Mouse (Mus musculus): Measurements from ENCODE around the gene Gm13277.
"Not testable (repeated sequence)": the region's sequence is repeated elsewhere in the genome, so short reads cannot be mapped to it uniquely, and the experiment has no call there.

DNA sequence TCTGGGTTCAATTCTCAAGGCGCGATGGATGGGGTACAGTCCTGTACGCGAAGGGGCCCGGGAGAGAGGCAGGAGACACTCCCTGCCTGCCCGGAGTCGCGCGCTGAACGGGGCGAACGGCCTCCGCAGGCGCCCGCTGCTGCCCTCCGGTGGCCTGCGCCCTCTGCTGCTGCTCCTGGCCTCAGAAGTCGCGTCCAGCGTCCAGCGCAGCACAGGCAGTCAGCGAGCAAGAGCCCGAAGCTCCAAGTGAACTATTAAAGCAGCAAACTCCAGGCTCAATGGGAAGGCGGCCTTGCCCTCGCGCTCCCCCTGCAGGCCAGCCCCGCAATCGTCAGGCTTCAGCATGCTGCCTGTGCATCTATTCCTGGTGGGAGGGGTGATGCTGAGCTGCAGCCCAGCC, 28.0 kb upstream of the Gm13277 start:
- peak; percentile 71 for TF ChIP-seq CTCF (IDR thresholded peaks at IDR 0.05; ENCODE audit: low read depth)
- not testable (repeated sequence) for TF ChIP-seq EP300 (optimal IDR thresholded peaks at IDR 0.05)

Measured in stomach, postnatal 0 days (tissue).